ENCODE assay signal across 17 mouse cellular contexts in genomic region chr2:76076047-76076446, GRCm38 (mm10).
"Had no signal": no experiment of that assay in that cellular context is flagged by ENCODE, and none has a peak within 500 bp of the region (broad histone marks: within the 10 kb centered on the region; RNA-seq: fewer than 3 reads in every experiment).

No protein-coding gene starts in this region.

- DNase-seq: lung, adult 2 months; lung, postnatal 14 days; lung, postnatal 36 days; right cerebral cortex, postnatal 14 days; thymus, adult 2 months; thymus, postnatal 25 days; thymus, postnatal 4 days had no signal

- H3K27ac ChIP-seq: lung, embryonic 15.5 days; macrophage; midbrain, embryonic 13.5 days; midbrain, embryonic 15.5 days; neural tube, embryonic 12.5 days; stomach, embryonic 15.5 days; stomach, postnatal 0 days had no signal

- H3K9me3 ChIP-seq: lung, embryonic 15.5 days; megakaryocyte, embryonic 14.5 days; midbrain, embryonic 13.5 days; midbrain, embryonic 15.5 days; neural tube, embryonic 12.5 days; stomach, embryonic 15.5 days had no signal

- H3K4me1 ChIP-seq: megakaryocyte, embryonic 14.5 days; midbrain, embryonic 13.5 days; midbrain, embryonic 15.5 days; neural tube, embryonic 12.5 days; stomach, embryonic 15.5 days had no signal

- H3K36me3 ChIP-seq: lung, embryonic 15.5 days; midbrain, embryonic 13.5 days; midbrain, embryonic 15.5 days; neural tube, embryonic 12.5 days; stomach, embryonic 15.5 days had no signal

- H3K27me3 ChIP-seq: lung, embryonic 15.5 days; midbrain, embryonic 13.5 days; midbrain, embryonic 15.5 days; neural tube, embryonic 12.5 days; stomach, embryonic 15.5 days had no signal

- H3K9ac ChIP-seq: lung, embryonic 15.5 days; midbrain, embryonic 13.5 days; midbrain, embryonic 15.5 days; neural tube, embryonic 12.5 days; stomach, embryonic 15.5 days had no signal

- H3K4me3 ChIP-seq: lung, embryonic 15.5 days; megakaryocyte, embryonic 14.5 days; midbrain, embryonic 13.5 days; midbrain, embryonic 15.5 days; neural tube, embryonic 12.5 days; stomach, embryonic 15.5 days had no signal

- H3K4me2 ChIP-seq: lung, embryonic 15.5 days; midbrain, embryonic 11.5 days; midbrain, embryonic 13.5 days; midbrain, embryonic 15.5 days; neural tube, embryonic 12.5 days; stomach, embryonic 15.5 days had no signal

- ATAC-seq: lung, postnatal 0 days; midbrain, embryonic 13.5 days; midbrain, embryonic 15.5 days had no signal
